Mouse (Mus musculus) MEL (cell line): ENCODE results near the gene Chd1. TPM values are rescaled to one million over a fixed set of nuclear protein-coding genes. Genes with fewer than 3 reads are reported as not detected.

ENCODE experiments used
- DNase-seq: peaks from one replicate; pipeline ENCODE4 v3.0.0; 2011; ENCODE audit warnings: low read depth, low spot score
- H3K27ac ChIP-seq: 2 replicates; pipeline ENCODE4 v1.5.1; 2012; ENCODE audit warnings: low read depth, mild to moderate bottlenecking, control low read depth, low read length, moderate library complexity; ENCODE audit not compliant: control insufficient read depth
- H3K27me3 ChIP-seq, 2 experiments: fragments of 150-350 bp in 1 of 2; sonication (generic) in 1 of 2; 2 replicates each; pipeline ENCODE4 v1.6.1; 2012; ENCODE audit warnings: low read length in 2 of 2, mild to moderate bottlenecking in 2 of 2, improper control_type of control experiment in 1 of 2, moderate library complexity in 1 of 2; ENCODE audit not compliant: insufficient read depth in 2 of 2, control insufficient read depth in 1 of 2
- H3K36me3 ChIP-seq, 2 experiments: 2 replicates each; pipeline ENCODE4 v1.6.1; 2012 to 2014; ENCODE audit warnings: low read length in 2 of 2, improper control_type of control experiment in 1 of 2, inconsistent platforms in 1 of 2, mild to moderate bottlenecking in 1 of 2; ENCODE audit not compliant: insufficient read depth in 2 of 2, control insufficient read depth in 1 of 2
- H3K4me1 ChIP-seq, 2 experiments: fragments of 150-350 bp in 1 of 2; sonication (generic) in 1 of 2; 2 replicates each; pipeline ENCODE4 v1.6.1; 2012; ENCODE audit warnings: low read length in 2 of 2, improper control_type of control experiment in 1 of 2, mild to moderate bottlenecking in 1 of 2; ENCODE audit not compliant: insufficient read depth in 2 of 2, control insufficient read depth in 1 of 2
- H3K4me3 ChIP-seq, 2 experiments: fragments of 150-350 bp in 1 of 2; sonication (generic) in 1 of 2; 2 replicates each; pipeline ENCODE4 v1.5.1; 2012; ENCODE audit warnings: low read depth in 2 of 2, low read length in 2 of 2, mild to moderate bottlenecking in 2 of 2, moderate library complexity in 2 of 2, control low read depth in 1 of 2, improper control_type of control experiment in 1 of 2; ENCODE audit not compliant: control insufficient read depth in 1 of 2, insufficient read depth in 1 of 2
- H3K79me2 ChIP-seq: 2 replicates; pipeline ENCODE4 v1.6.1; 2012; ENCODE audit warnings: mild to moderate bottlenecking, low read length, moderate library complexity; ENCODE audit not compliant: control insufficient read depth, poor library complexity, insufficient read depth
- H3K9ac ChIP-seq: 2 replicates; pipeline ENCODE4 v1.6.1; 2012; ENCODE audit warnings: low read depth, mild to moderate bottlenecking, control low read depth, low read length, moderate library complexity; ENCODE audit not compliant: control insufficient read depth, poor library complexity, severe bottlenecking
- H3K9me3 ChIP-seq: fragments of 150-350 bp; sonication (generic); replicated peaks from 2 replicates; pipeline ENCODE4 v1.6.1; 2012; ENCODE audit warnings: mild to moderate bottlenecking, low read length, improper control_type of control experiment, moderate library complexity; ENCODE audit not compliant: insufficient read depth
- CHD1 ChIP-seq: IDR thresholded peaks from 2 replicates; pipeline ENCODE4 v1.6.1; 2012; ENCODE audit warnings: low read depth, mild to moderate bottlenecking, inconsistent platforms, low read length, improper control_type of control experiment
- CHD2 ChIP-seq: IDR thresholded peaks from 2 replicates; pipeline ENCODE4 v1.6.1; 2011; ENCODE audit warnings: low read length, improper control_type of control experiment
- ELF1 ChIP-seq: IDR thresholded peaks from 2 replicates; pipeline ENCODE4 v1.6.1; 2014; ENCODE audit warnings: low read depth, mild to moderate bottlenecking, inconsistent platforms, low read length, improper control_type of control experiment, moderate library complexity
- EP300 ChIP-seq, 2 experiments: IDR thresholded peaks; 2 replicates each; pipeline ENCODE4 v1.6.1; 2011; ENCODE audit warnings: improper control_type of control experiment in 2 of 2, low read length in 2 of 2, low read depth in 1 of 2, mild to moderate bottlenecking in 1 of 2
- GABPA ChIP-seq: IDR thresholded peaks from 2 replicates; pipeline ENCODE4 v1.6.1; 2012; ENCODE audit warnings: low read depth, mild to moderate bottlenecking, inconsistent platforms, low read length, improper control_type of control experiment, moderate library complexity
- GATA1 ChIP-seq: IDR thresholded peaks from 2 replicates; pipeline ENCODE4 v1.6.1; 2011; ENCODE audit warnings: low read depth, low read length, improper control_type of control experiment
- HCFC1 ChIP-seq: IDR thresholded peaks from 2 replicates; pipeline ENCODE4 v1.6.1; 2012; ENCODE audit warnings: low read depth, mild to moderate bottlenecking, inconsistent platforms, low read length, improper control_type of control experiment, moderate library complexity
- KAT2A ChIP-seq: conservative IDR thresholded peaks from 2 replicates; pipeline ENCODE4 v1.6.1; 2012; ENCODE audit warnings: low read depth, low read length, improper control_type of control experiment, inconsistent platforms
- MAFK ChIP-seq: IDR thresholded peaks from 2 replicates; pipeline ENCODE4 v1.6.1; 2011; ENCODE audit warnings: low read depth, mild to moderate bottlenecking, low read length, improper control_type of control experiment, borderline replicate concordance
- MAZ ChIP-seq: IDR thresholded peaks from 2 replicates; pipeline ENCODE4 v1.6.1; 2012; ENCODE audit warnings: low read depth, mild to moderate bottlenecking, inconsistent platforms, low read length, improper control_type of control experiment
- MYB ChIP-seq: IDR thresholded peaks from 2 replicates; pipeline ENCODE4 v1.6.1; 2011; ENCODE audit warnings: mild to moderate bottlenecking, low read depth, low read length, improper control_type of control experiment
- MYC ChIP-seq: IDR thresholded peaks from 2 replicates; pipeline ENCODE4 v1.6.1; 2011; ENCODE audit warnings: low read depth, mild to moderate bottlenecking, low read length, improper control_type of control experiment, moderate library complexity
- POLR2AphosphoS5 ChIP-seq: IDR thresholded peaks from 2 replicates; pipeline ENCODE4 v1.6.1; 2012; ENCODE audit warnings: low read depth, borderline replicate concordance, mild to moderate bottlenecking, inconsistent platforms, low read length, moderate library complexity, mixed read lengths
- RCOR1 ChIP-seq: IDR thresholded peaks from 2 replicates; pipeline ENCODE4 v1.6.1; 2012; ENCODE audit warnings: low read depth, mild to moderate bottlenecking, inconsistent platforms, low read length, improper control_type of control experiment
- TCF12 ChIP-seq: IDR thresholded peaks from 2 replicates; pipeline ENCODE4 v1.6.1; 2014; ENCODE audit warnings: low read depth, mild to moderate bottlenecking, inconsistent platforms, low read length, improper control_type of control experiment, moderate library complexity
- UBTF ChIP-seq: IDR thresholded peaks from 2 replicates; pipeline ENCODE4 v1.6.1; 2012; ENCODE audit warnings: low read depth, mild to moderate bottlenecking, inconsistent platforms, low read length, improper control_type of control experiment, moderate library complexity, borderline replicate concordance; ENCODE audit not compliant: insufficient read depth
- USF2 ChIP-seq, 2 experiments: IDR thresholded peaks; 2 replicates each; pipeline ENCODE4 v1.6.1; 2011 to 2012; ENCODE audit warnings: improper control_type of control experiment in 2 of 2, low read length in 2 of 2, borderline replicate concordance in 1 of 2, inconsistent platforms in 1 of 2, low read depth in 1 of 2, mild to moderate bottlenecking in 1 of 2; ENCODE audit not compliant: insufficient read depth in 1 of 2
- ZC3H11A ChIP-seq: IDR thresholded peaks from 2 replicates; pipeline ENCODE4 v1.6.1; 2012; ENCODE audit warnings: low read depth, mild to moderate bottlenecking, inconsistent platforms, low read length, improper control_type of control experiment
- ZKSCAN1 ChIP-seq: IDR thresholded peaks from 2 replicates; pipeline ENCODE4 v1.6.1; 2012; ENCODE audit warnings: low read depth, mild to moderate bottlenecking, inconsistent platforms, low read length, improper control_type of control experiment, moderate library complexity
- ZMIZ1 ChIP-seq: IDR thresholded peaks from 2 replicates; pipeline ENCODE4 v1.6.1; 2012; ENCODE audit warnings: low read depth, mild to moderate bottlenecking, inconsistent platforms, low read length, improper control_type of control experiment, moderate library complexity
- ZNF384 ChIP-seq: IDR thresholded peaks from 2 replicates; pipeline ENCODE4 v1.6.1; 2012; ENCODE audit warnings: low read depth, mild to moderate bottlenecking, inconsistent platforms, low read length, improper control_type of control experiment
- polyA plus RNA-seq, 2 experiments: library from polyadenylated mRNA; stranded (reverse) in 1 of 2; unstranded in 1 of 2; fragments of >175 nt in 1 of 2; fragments of >200 nt in 1 of 2; gene quantifications; 2 replicates each; pipeline versions ENCODE4 v1.2.1 to v1.2.4; 2012; ENCODE audit warnings: low replicate concordance in 2 of 2, low read depth in 1 of 2; ENCODE audit not compliant: insufficient read length in 2 of 2, insufficient read depth in 1 of 2, missing spikeins in 1 of 2
- total RNA-seq: library from RNA; depleted of rRNA; stranded (reverse); fragments of 300-350 nt; gene quantifications from 2 replicates; pipeline ENCODE4 v1.2.3, GENCODE M21; 2012

The Chd1 gene
- total and polyA plus RNA-seq, 3 experiments: 31.1 to 164 (median 48.8) TPM

GRCm38 (mm10) chr17:15808468-15809374, 104.0 kb downstream of the Chd1 start:
- Histone ChIP-seq H3K9me3 (no peaks in the 10 kb centered on the region), H3K79me2 (no peaks in the 10 kb centered on the region), H3K27me3 (no peaks in the 10 kb centered on the region), H3K9ac (no peak overlapping the region), H3K4me3 (no peak overlapping the region), H3K27ac (no peak overlapping the region), H3K36me3 (peaks cover 0 to 2% of the 10 kb centered on the region in 2 experiments; a peak in 2 of 4 replicates), H3K4me1 (peaks cover 0 to 5% of the 10 kb centered on the region in 2 experiments; a peak in 1 of 4 replicates)
- no peak for DNase-seq
- TF ChIP-seq USF2 (IDR thresholded peaks at IDR 0.05; ENCODE audit: borderline replicate concordance in 1 of 2, insufficient read depth in 1 of 2, low read depth in 1 of 2, low read length in 2 of 2) (no peak), ZNF384 (0 out of 2 replicates have a peak, but pooled peaks have one; percentile 24), GATA1 (no peak), MYC (no peak)

- Histone ChIP-seq H3K9ac (no peak overlapping the region), H3K9me3 (no peaks in the 10 kb centered on the region), H3K36me3 (no peaks in the 10 kb centered on the region), H3K79me2 (no peaks in the 10 kb centered on the region), H3K4me1 (no peaks in the 10 kb centered on the region), H3K27me3 (no peaks in the 10 kb centered on the region), H3K4me3 (no peak overlapping the region), H3K27ac (no peak overlapping the region)
- TF ChIP-seq MYB (no peak), ELF1 (no peak), CHD2 (no peak), MAZ (no peak), POLR2AphosphoS5 (no peak), EP300 (IDR thresholded peaks at IDR 0.05; ENCODE audit: low read depth in 1 of 2, low read length in 2 of 2) (no peak)
- no peak for DNase-seq
Measured at GRCm38 (mm10) chr17:15809949-15810348, 105.2 kb downstream of the Chd1 start.

- no peak for TF ChIP-seq HCFC1
- no peak for TF ChIP-seq ZKSCAN1
- no peak for TF ChIP-seq TCF12
- TF ChIP-seq RCOR1: no peak
- no peak for TF ChIP-seq GABPA
- no peak for TF ChIP-seq ZC3H11A
- no peak for TF ChIP-seq KAT2A
- TF ChIP-seq MAFK: no peak
- no peak for TF ChIP-seq UBTF
- no peak for TF ChIP-seq ZMIZ1
- TF ChIP-seq CHD1: no peak
- no peak for TF ChIP-seq EP300 (IDR thresholded peaks at IDR 0.05; ENCODE audit: low read depth in 1 of 2, low read length in 2 of 2)
- TF ChIP-seq MAZ: no peak
- TF ChIP-seq, all 39 proteins: peak for 0
- H3K4me1 ChIP-seq: no peaks in the 10 kb centered on the region; a peak in 1 of 4 replicates
- H3K27ac ChIP-seq: no peak overlapping the region
- no peak for DNase-seq
- H3K4me3 ChIP-seq: no peak overlapping the region
- H3K9ac ChIP-seq: no peak overlapping the region
- H3K36me3 ChIP-seq: no peaks in the 10 kb centered on the region
- H3K27me3 ChIP-seq: no peaks in the 10 kb centered on the region
- no peaks in the 10 kb centered on the region for H3K9me3 ChIP-seq
- H3K79me2 ChIP-seq: no peaks in the 10 kb centered on the region
Measured at GRCm38 (mm10) chr17:15812136-15812778, 107.5 kb downstream of the Chd1 start.
